Mouse (Mus musculus) kidney, adult 8-10 months (tissue): ENCODE results near the gene Prdm1.

Experiments used
- DNase-seq, 2 experiments: peaks; one replicate each; pipeline ENCODE4 v3.0.0; 2022

The Prdm1 gene

DNA sequence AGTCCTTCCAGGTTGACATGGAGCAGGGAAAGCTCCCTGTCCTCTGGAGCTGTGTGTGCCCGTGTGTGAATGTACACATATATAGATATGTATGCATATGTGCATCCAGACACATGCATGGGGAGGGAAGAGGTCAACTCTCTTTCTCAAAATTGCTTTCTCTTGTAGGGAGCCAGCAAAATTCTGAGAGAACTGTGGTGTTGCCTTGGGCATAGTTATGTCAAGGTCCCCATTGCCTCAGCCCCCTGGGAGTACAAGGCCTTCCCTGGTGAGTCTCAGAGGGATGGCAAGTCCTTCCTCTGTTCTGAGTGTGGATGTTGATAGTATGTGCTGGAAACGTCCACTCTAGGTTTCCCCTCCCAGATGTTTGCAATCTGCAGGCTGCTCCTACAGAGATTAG lies 109.4 kb downstream of the Prdm1 start:
- no peak for DNase-seq

DNA sequence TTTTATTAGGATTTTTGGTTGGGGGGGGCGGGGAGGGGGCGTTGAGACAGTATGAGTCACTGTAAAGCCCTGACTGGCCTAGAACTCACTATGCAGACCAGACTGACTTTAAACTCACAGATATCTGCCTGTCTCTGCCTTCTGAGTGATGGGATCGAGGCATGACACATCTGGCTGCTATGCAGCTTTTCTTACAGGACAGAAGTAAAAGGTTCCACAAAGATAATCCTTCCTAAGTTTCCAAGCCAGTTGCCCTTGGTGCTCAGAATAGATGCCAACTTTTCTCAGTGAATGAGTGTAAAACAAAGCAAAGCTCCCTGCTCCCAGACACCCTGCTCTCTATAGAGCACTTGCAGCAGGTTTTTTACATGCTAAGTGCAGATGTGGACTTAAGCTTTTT lies 112.7 kb downstream of the Prdm1 start:
- no peak for DNase-seq

DNA sequence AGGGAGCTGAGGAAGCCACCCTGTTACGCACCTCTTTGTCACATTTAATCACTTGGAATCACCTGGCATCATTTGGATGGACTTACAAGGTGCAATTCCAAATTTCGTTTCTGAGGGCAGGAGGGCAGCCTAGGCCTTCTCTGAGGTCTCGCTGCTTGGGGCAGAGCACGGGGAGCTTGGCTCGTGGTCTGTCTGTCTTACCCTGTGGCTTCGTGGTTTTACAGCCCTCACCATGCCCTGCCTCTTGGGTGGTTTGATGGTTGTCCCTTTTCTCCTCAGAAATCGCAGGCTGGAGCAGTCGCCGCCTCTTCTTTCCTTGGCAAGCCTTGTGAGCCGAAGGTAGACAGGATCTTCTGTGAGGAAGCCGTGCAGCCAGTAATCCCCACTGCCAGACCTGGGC lies 118.3 kb downstream of the Prdm1 start:
- DNase-seq: no peak

- DNase-seq: no peak
Measured at GRCm38 (mm10) chr10:44409054-44409453, 119.2 kb downstream of the Prdm1 start.

DNA sequence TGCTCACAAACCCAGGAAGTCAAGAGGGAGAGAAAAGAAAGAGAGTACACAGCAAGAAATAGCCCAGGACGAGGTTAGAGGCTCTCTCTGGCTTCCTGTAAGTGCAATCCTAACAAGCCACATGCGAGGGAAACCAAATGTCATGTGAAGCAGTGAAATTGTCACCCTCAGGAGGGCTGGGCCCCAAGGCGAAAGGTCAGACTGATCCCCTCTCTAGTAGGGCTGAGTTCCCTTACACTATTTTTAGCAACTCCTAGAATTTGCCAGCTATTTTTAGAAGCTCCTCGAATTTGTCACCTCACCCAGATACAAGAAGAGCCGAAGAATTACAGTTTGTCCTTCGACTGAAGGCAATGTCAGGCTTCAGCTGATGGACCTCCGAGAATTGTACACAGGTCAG lies 124.9 kb downstream of the Prdm1 start:
- no peak for DNase-seq

GRCm38 (mm10) chr10:44401600-44401999 lies 126.7 kb downstream of the Prdm1 start:
- DNase-seq: no peak

DNA sequence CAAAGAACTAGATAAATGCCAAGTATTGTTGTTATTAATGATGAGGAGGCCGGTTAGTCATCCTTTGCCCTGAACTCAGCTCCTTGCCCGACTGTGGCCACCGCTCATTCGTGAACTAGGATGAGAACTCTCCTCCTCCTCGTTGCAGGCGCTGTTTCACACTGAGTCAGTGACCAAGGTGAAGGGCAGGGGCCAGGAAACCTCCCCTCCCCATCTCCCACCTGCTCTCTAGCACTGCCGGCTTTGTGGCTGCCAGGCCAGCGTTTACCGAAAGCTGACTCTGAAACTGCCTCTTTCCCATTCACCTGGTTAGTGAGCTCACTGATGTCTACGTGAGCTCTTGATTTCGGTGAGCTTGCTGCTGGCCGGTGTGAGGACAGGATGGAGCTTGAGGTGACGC lies 127.7 kb downstream of the Prdm1 start:
- DNase-seq: no peak

DNA sequence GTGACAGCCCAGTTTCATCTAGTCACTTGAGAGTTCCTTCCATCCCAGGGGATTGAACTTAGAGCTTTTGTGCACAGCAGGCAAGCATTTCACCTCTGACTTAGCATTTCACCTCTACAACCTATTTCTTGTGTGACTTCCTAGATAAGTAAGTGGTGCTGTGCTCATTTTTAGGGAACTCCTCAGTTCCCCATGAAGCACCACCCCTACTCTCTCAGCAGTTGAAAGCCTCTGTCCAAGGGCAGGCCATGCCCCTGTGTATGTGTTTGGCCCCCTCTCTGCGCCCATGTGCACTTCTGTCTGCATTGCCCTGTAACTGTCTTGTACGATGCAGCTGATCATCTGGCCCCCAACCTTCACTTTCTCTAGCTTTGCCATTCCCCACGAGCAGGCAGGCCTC lies 128.2 kb downstream of the Prdm1 start:
- DNase-seq: no peak

DNA sequence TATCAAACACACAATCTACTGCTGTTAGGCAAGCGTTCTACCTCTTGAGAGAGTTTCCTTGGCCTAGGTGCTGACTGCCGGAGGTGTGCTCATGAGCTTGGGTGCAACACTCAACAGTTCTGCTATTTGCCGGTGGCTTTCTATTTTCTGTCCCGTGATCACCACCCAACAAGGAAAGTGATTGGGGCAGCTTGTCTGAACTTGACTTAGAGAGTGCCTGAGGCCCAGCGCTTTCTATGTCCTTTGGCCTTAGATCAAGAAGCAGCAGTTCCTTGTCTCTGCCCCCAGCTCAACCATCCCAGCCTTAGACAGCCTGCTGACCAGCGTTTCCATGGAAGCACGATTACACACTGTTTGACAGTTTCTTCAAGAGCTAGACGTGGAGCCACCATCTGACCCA lies 135.4 kb downstream of the Prdm1 start:
- no peak for DNase-seq

DNA sequence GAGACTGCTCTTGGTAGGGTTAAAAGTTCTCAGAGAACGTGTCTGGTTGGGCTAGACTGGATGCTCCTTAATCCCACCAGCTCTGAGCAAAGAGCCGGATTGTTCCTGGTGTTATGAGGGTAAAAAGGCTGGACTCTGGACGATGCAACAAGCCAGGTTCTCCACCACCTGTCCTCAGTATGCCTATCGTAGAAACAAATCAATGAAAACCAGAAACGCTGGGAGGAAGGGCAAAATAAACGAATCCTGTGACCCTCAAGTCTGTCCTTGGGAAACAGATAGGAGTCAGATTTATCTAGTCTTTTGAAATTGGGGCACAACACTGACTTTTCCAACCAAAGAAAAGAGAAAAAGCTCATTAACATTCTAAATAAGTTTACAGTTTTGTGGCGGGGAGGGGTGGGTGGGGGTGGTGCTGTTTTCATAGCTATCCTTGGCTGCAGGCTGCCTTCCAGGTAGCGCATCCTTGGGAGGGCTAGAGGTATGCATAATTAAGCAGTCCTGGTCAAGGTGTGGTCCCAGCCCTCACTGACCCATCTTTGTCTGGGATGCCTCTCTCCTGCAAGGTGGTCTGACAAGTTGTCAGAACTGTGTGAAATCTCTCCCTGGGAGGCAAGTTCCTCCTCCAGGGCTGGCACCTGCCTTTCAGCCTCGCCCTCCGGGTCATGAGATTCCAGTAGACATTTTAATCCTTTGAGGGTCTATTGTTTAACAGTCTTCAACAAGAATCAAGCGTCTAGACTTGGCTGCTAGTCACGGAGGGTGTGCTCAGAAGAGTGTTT lies 136.6 kb downstream of the Prdm1 start:
- no peak for DNase-seq

DNA sequence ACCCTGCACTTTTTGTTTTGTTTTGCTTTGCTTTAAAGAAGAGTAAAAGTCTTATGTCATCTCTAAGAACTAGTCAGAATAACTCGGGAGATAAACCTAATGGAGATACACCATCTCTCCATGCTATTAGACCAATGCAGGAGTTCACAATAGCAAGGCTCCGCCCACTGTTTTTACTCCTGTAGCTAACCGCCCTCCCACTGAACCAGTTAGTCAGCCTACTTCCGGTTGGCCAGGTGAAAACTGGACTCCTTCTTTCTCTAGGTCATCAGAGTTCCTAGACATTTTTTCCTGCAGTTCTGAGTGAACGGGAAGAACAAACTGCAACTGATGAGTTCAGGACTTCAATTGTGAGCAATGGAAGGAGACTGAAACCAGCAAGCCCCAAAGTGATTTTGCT lies 138.0 kb downstream of the Prdm1 start:
- no peak for DNase-seq

- no peak for DNase-seq
Measured at GRCm38 (mm10) chr10:44388706-44389233, 139.5 kb downstream of the Prdm1 start.
